Mouse (Mus musculus) lung, embryonic 14.5 days (tissue): ENCODE measurements around the gene Jph2. TPM values are rescaled to one million over a fixed set of nuclear protein-coding genes. Genes with fewer than 3 reads are reported as not detected.

ENCODE experiments used
- ATAC-seq: fragments of 200-750 bp; cut with Nextera tagmentation; 2 replicates; pipeline ENCODE4 v1.8.0; 2017; ENCODE audit warnings: mild to moderate bottlenecking, moderate TSS enrichment, moderate library complexity; ENCODE audit not compliant: insufficient read depth
- DNase-seq: peaks from one replicate; pipeline ENCODE4 v3.0.0-alpha.2; 2015
- H3K27ac ChIP-seq: fragments of 300-500 bp; sonication (generic); 2 replicates; pipeline ENCODE4 v1.5.1; 2014; ENCODE audit warnings: low read depth, mild to moderate bottlenecking, moderate library complexity
- H3K27me3 ChIP-seq: fragments of 300-500 bp; sonication (generic); 2 replicates; pipeline ENCODE4 v1.6.1; 2014; ENCODE audit warnings: low read length, control low read depth; ENCODE audit not compliant: insufficient read depth
- H3K36me3 ChIP-seq: fragments of 300-500 bp; sonication (generic); 2 replicates; pipeline ENCODE4 v1.6.1; 2014; ENCODE audit warnings: control low read depth; ENCODE audit not compliant: insufficient read depth
- H3K4me1 ChIP-seq: fragments of 300-500 bp; sonication (generic); 2 replicates; pipeline ENCODE4 v1.6.1; 2014; ENCODE audit warnings: antibody characterized with exemption, control low read depth; ENCODE audit not compliant: insufficient read depth
- H3K4me2 ChIP-seq: fragments of 300-500 bp; sonication (generic); 2 replicates; pipeline ENCODE4 v1.6.1; 2014; ENCODE audit warnings: mild to moderate bottlenecking
- H3K4me3 ChIP-seq: fragments of 300-500 bp; sonication (generic); 2 replicates; pipeline ENCODE4 v1.5.1; 2014; ENCODE audit warnings: low read depth, low read length
- H3K9ac ChIP-seq: fragments of 300-500 bp; sonication (generic); 2 replicates; pipeline ENCODE4 v1.6.1; 2014
- H3K9me3 ChIP-seq: fragments of 300-500 bp; sonication (generic); 2 replicates; pipeline ENCODE4 v1.6.1; 2016; ENCODE audit warnings: low read depth, low read length, control low read depth
- CTCF ChIP-seq: IDR thresholded peaks from 2 replicates; pipeline ENCODE4 v1.5.1; 2016; ENCODE audit warnings: antibody characterized with exemption, low read depth
- WGBS: fragments of 180-500 bp; shearing (Covaris S2); extraction: QIAGEN DNeasy Blood & Tissue Kit; methylation state at CpG from one replicate; pipeline ENCODE4 v1.1.7; 2014; 5-methylcytosine and 5-hydroxymethylcytosine counted together
- polyA plus RNA-seq: library from polyadenylated mRNA; unstranded; fragments of >200 nt; fragmentation: Nextera tagmentation; extraction: Ambion mirVana; gene quantifications from 2 replicates; pipeline ENCODE4 v1.2.1, GENCODE M21; 2014

Gene Jph2
- polyA plus RNA-seq, 1 experiment from 2014 or later: 2.7 TPM

GRCm38 (mm10) chr2:163332368-163333055 lies 65.3 kb downstream of the Jph2 start:
- Histone ChIP-seq H3K4me2 (no peak overlapping the region), H3K27ac (no peak overlapping the region), H3K4me1 (no peaks in the 10 kb centered on the region), H3K27me3 (peaks cover 4% of the 10 kb centered on the region), H3K4me3 (no peak overlapping the region), H3K36me3 (no peaks in the 10 kb centered on the region), H3K9me3 (no peaks in the 10 kb centered on the region), H3K9ac (no peak overlapping the region)
- peak; percentile 42; the same call in 1 of the 2 replicates for ATAC-seq
- DNase-seq: peak; percentile 8
- no peak for TF ChIP-seq CTCF
- WGBS: 51% methylated on average over 13 of the region's 13 CpGs

- Histone ChIP-seq H3K27me3 (no peaks in the 10 kb centered on the region), H3K4me3 (no peak overlapping the region), H3K36me3 (no peaks in the 10 kb centered on the region), H3K4me1 (no peaks in the 10 kb centered on the region), H3K27ac (no peak overlapping the region), H3K4me2 (no peak overlapping the region), H3K9ac (no peak overlapping the region), H3K9me3 (no peaks in the 10 kb centered on the region)
- TF ChIP-seq CTCF: no peak
- WGBS: 70% methylated on average over 6 of the region's 6 CpGs
- no peak for DNase-seq
- no peak for ATAC-seq
Observed at GRCm38 (mm10) chr2:163331423-163331822, 66.4 kb downstream of the Jph2 start.

- H3K9me3 ChIP-seq: no peaks in the 10 kb centered on the region
- H3K4me1 ChIP-seq: no peaks in the 10 kb centered on the region
- 20% methylated on average over 7 of the region's 7 CpGs for WGBS
- H3K4me3 ChIP-seq: no peak overlapping the region
- H3K36me3 ChIP-seq: no peaks in the 10 kb centered on the region
- H3K27ac ChIP-seq: no peak overlapping the region
- no peak for ATAC-seq
- peak; percentile 87 for TF ChIP-seq CTCF
- peak; percentile 88 for DNase-seq
- H3K27me3 ChIP-seq: no peaks in the 10 kb centered on the region
- no peak overlapping the region for H3K4me2 ChIP-seq
- no peak overlapping the region for H3K9ac ChIP-seq
Observed at GRCm38 (mm10) chr2:163330742-163331141, 67.1 kb downstream of the Jph2 start.

- no peaks in the 10 kb centered on the region for H3K4me1 ChIP-seq
- no peaks in the 10 kb centered on the region for H3K9me3 ChIP-seq
- H3K27me3 ChIP-seq: no peaks in the 10 kb centered on the region
- no peak overlapping the region for H3K9ac ChIP-seq
- 19% methylated on average over 1 of the region's 1 CpGs for WGBS
- no peak for DNase-seq
- H3K4me2 ChIP-seq: no peak overlapping the region
- no peak overlapping the region for H3K27ac ChIP-seq
- H3K36me3 ChIP-seq: no peaks in the 10 kb centered on the region
- ATAC-seq: no peak
- H3K4me3 ChIP-seq: no peak overlapping the region
- TF ChIP-seq CTCF: no peak
Observed at GRCm38 (mm10) chr2:163323163-163323562, 74.6 kb downstream of the Jph2 start.

GRCm38 (mm10) chr2:163318777-163319176 lies 79.0 kb downstream of the Jph2 start:
- peak; percentile 30; the same call in 1 of the 2 replicates for TF ChIP-seq CTCF
- no peaks in the 10 kb centered on the region for H3K4me1 ChIP-seq
- no peak overlapping the region for H3K27ac ChIP-seq
- peak; percentile 37 for DNase-seq
- no peaks in the 10 kb centered on the region for H3K27me3 ChIP-seq
- no peak overlapping the region for H3K9ac ChIP-seq
- no peak overlapping the region for H3K4me2 ChIP-seq
- WGBS: 84% methylated on average over 3 of the region's 3 CpGs
- ATAC-seq: no peak
- no peaks in the 10 kb centered on the region for H3K36me3 ChIP-seq
- H3K9me3 ChIP-seq: no peaks in the 10 kb centered on the region
- H3K4me3 ChIP-seq: no peak overlapping the region

- Histone ChIP-seq H3K36me3 (no peaks in the 10 kb centered on the region), H3K27ac (no peak overlapping the region), H3K4me2 (no peak overlapping the region), H3K27me3 (no peaks in the 10 kb centered on the region), H3K4me3 (no peak overlapping the region), H3K4me1 (no peaks in the 10 kb centered on the region), H3K9ac (no peak overlapping the region), H3K9me3 (no peaks in the 10 kb centered on the region)
- no peak for TF ChIP-seq CTCF
- ATAC-seq: no peak
- WGBS: 62% methylated on average over 4 of the region's 4 CpGs
- DNase-seq: no peak
Observed at GRCm38 (mm10) chr2:163317281-163317680, 80.5 kb downstream of the Jph2 start.

GRCm38 (mm10) chr2:163310163-163310688 lies 87.6 kb downstream of the Jph2 start:
- Histone ChIP-seq H3K4me2 (no peak overlapping the region), H3K36me3 (no peaks in the 10 kb centered on the region), H3K4me3 (no peak overlapping the region), H3K9me3 (no peaks in the 10 kb centered on the region), H3K9ac (no peak overlapping the region), H3K27me3 (no peaks in the 10 kb centered on the region), H3K27ac (no peak overlapping the region), H3K4me1 (no peaks in the 10 kb centered on the region)
- DNase-seq: no peak
- 63% methylated on average over 11 of the region's 11 CpGs for WGBS
- TF ChIP-seq CTCF: 0 out of 2 replicates have a peak, but pooled peaks have one; percentile 20
- no peak for ATAC-seq
